Mouse (Mus musculus): ENCODE measurements around the gene Dcun1d1. TPM values are rescaled to one million over a fixed set of nuclear protein-coding genes. Genes with fewer than 3 reads are reported as not detected.
A peak's percentile ranks its signal among the peaks of the same experiment; 100 is the strongest.

Dcun1d1 gene
- polyA plus RNA-seq (2015; fragmentation: Nextera tagmentation; extraction: Ambion mirVana), result 115 and 118 TPM in 2 replicates

GRCm38 (mm10) chr3:35937345-35937744, at the start of gene Dcun1d1:
Gene Dcun1d1, minus strand, starts transcription at chr3:35937445.
- Histone ChIP-seq H3K4me2 (replicated peaks) (no peak within 1 kb of the TSS), H3K36me3 (no peaks in the 10 kb centered on the region), H3K4me1 (peaks cover 10% of the 10 kb centered on the region), H3K4me3 (no peak within 1 kb of the TSS), H3K27ac (replicated peaks) (no peak within 1 kb of the TSS), H3K9me3 (no peaks in the 10 kb centered on the region), H3K27me3 (no peaks in the 10 kb centered on the region), H3K9ac (replicated peaks) (no peak within 1 kb of the TSS)
- ATAC-seq (replicated peaks), result no peak
- WGBS, result 94% methylated on average over 6 of the region's 6 CpGs

GRCm38 (mm10) chr3:35986266-35986665, 49.0 kb upstream of the Dcun1d1 start:
- Histone ChIP-seq H3K4me3 (no peak overlapping the region), H3K27me3 (no peaks in the 10 kb centered on the region), H3K27ac (replicated peaks) (no peak overlapping the region), H3K4me2 (replicated peaks) (no peak overlapping the region), H3K36me3 (peaks cover 59% of the 10 kb centered on the region), H3K9me3 (no peaks in the 10 kb centered on the region), H3K9ac (replicated peaks) (no peak overlapping the region), H3K4me1 (no peaks in the 10 kb centered on the region)
- ATAC-seq (replicated peaks), result no peak
- WGBS, result 93% methylated on average over 6 of the region's 6 CpGs

GRCm38 (mm10) chr3:35973551-35973950, 36.3 kb upstream of the Dcun1d1 start:
- Histone ChIP-seq H3K4me2 (replicated peaks) (no peak overlapping the region), H3K4me3 (no peak overlapping the region), H3K9me3 (no peaks in the 10 kb centered on the region), H3K4me1 (no peaks in the 10 kb centered on the region), H3K27ac (replicated peaks) (no peak overlapping the region), H3K36me3 (peaks cover 47% of the 10 kb centered on the region), H3K9ac (replicated peaks) (no peak overlapping the region), H3K27me3 (no peaks in the 10 kb centered on the region)
- ATAC-seq (replicated peaks), result peak; percentile 60; the same call in 1 of the 2 replicates
- WGBS, result 65% methylated on average over 7 of the region's 7 CpGs

- Histone ChIP-seq H3K27me3 (no peaks in the 10 kb centered on the region), H3K9ac (replicated peaks) (no peak overlapping the region), H3K4me3 (no peak overlapping the region), H3K9me3 (no peaks in the 10 kb centered on the region), H3K4me2 (replicated peaks) (no peak overlapping the region), H3K36me3 (peaks cover 43% of the 10 kb centered on the region), H3K4me1 (no peaks in the 10 kb centered on the region), H3K27ac (replicated peaks) (no peak overlapping the region)
- WGBS, result 82% methylated on average over 4 of the region's 4 CpGs
- ATAC-seq (replicated peaks), result peak; percentile 58; the same call in 1 of the 2 replicates
Measured at GRCm38 (mm10) chr3:35972985-35973384, 35.7 kb upstream of the Dcun1d1 start.

GRCm38 (mm10) chr3:35971149-35971548, 33.9 kb upstream of the Dcun1d1 start:
- Histone ChIP-seq H3K36me3 (peaks cover 36% of the 10 kb centered on the region), H3K4me2 (replicated peaks) (no peak overlapping the region), H3K9ac (replicated peaks) (no peak overlapping the region), H3K4me3 (no peak overlapping the region), H3K27me3 (no peaks in the 10 kb centered on the region), H3K4me1 (no peaks in the 10 kb centered on the region), H3K9me3 (no peaks in the 10 kb centered on the region), H3K27ac (replicated peaks) (no peak overlapping the region)
- no peak for ATAC-seq (replicated peaks)
- WGBS, result 91% methylated on average over 12 of the region's 12 CpGs

- Histone ChIP-seq H3K9ac (replicated peaks) (no peak overlapping the region), H3K4me3 (no peak overlapping the region), H3K36me3 (peaks cover 29% of the 10 kb centered on the region), H3K27ac (replicated peaks) (no peak overlapping the region), H3K4me2 (replicated peaks) (no peak overlapping the region), H3K27me3 (no peaks in the 10 kb centered on the region), H3K9me3 (no peaks in the 10 kb centered on the region), H3K4me1 (no peaks in the 10 kb centered on the region)
- ATAC-seq (replicated peaks), result no peak
- WGBS, result 88% methylated on average over 4 of the region's 4 CpGs
Measured at GRCm38 (mm10) chr3:35970441-35970840, 33.2 kb upstream of the Dcun1d1 start.

GRCm38 (mm10) chr3:35967366-35967921, 30.2 kb upstream of the Dcun1d1 start:
- Histone ChIP-seq H3K27ac (replicated peaks) (no peak overlapping the region), H3K36me3 (peaks cover 30% of the 10 kb centered on the region), H3K4me3 (no peak overlapping the region), H3K4me2 (replicated peaks) (no peak overlapping the region), H3K27me3 (no peaks in the 10 kb centered on the region), H3K4me1 (no peaks in the 10 kb centered on the region), H3K9ac (replicated peaks) (no peak overlapping the region), H3K9me3 (no peaks in the 10 kb centered on the region)
- WGBS, result 96% methylated on average over 8 of the region's 8 CpGs
- no peak for ATAC-seq (replicated peaks)

GRCm38 (mm10) chr3:35966493-35966892, 29.2 kb upstream of the Dcun1d1 start:
- H3K27ac ChIP-seq (replicated peaks), result no peak overlapping the region
- no peak overlapping the region for H3K4me3 ChIP-seq
- ATAC-seq (replicated peaks), result no peak
- H3K9me3 ChIP-seq, result no peaks in the 10 kb centered on the region
- no peaks in the 10 kb centered on the region for H3K4me1 ChIP-seq
- H3K27me3 ChIP-seq, result no peaks in the 10 kb centered on the region
- 87% methylated on average over 2 of the region's 2 CpGs for WGBS
- H3K36me3 ChIP-seq, result peaks cover 27% of the 10 kb centered on the region
- no peak overlapping the region for H3K9ac ChIP-seq (replicated peaks)
- no peak overlapping the region for H3K4me2 ChIP-seq (replicated peaks)

GRCm38 (mm10) chr3:35964928-35965327, 27.7 kb upstream of the Dcun1d1 start:
- H3K27me3 ChIP-seq, result no peaks in the 10 kb centered on the region
- no peaks in the 10 kb centered on the region for H3K4me1 ChIP-seq
- H3K4me2 ChIP-seq (replicated peaks), result no peak overlapping the region
- no peak overlapping the region for H3K4me3 ChIP-seq
- WGBS, result 91% methylated on average over 4 of the region's 4 CpGs
- peaks cover 28% of the 10 kb centered on the region for H3K36me3 ChIP-seq
- no peak overlapping the region for H3K27ac ChIP-seq (replicated peaks)
- no peaks in the 10 kb centered on the region for H3K9me3 ChIP-seq
- no peak overlapping the region for H3K9ac ChIP-seq (replicated peaks)
- ATAC-seq (replicated peaks), result no peak

GRCm38 (mm10) chr3:35963921-35964320, 26.7 kb upstream of the Dcun1d1 start:
- 88% methylated on average over 5 of the region's 5 CpGs for WGBS

GRCm38 (mm10) chr3:35963401-35963800, 26.2 kb upstream of the Dcun1d1 start:
- WGBS, result 92% methylated on average over 4 of the region's 4 CpGs
- no peaks in the 10 kb centered on the region for H3K27me3 ChIP-seq

More at GRCm38 (mm10) chr3:35963921-35964320, 26.7 kb upstream of the Dcun1d1 start:
- ATAC-seq (replicated peaks), result no peak
- H3K4me3 ChIP-seq, result no peak overlapping the region
- no peaks in the 10 kb centered on the region for H3K4me1 ChIP-seq
- H3K27ac ChIP-seq (replicated peaks), result no peak overlapping the region
- H3K36me3 ChIP-seq, result peaks cover 33% of the 10 kb centered on the region
- H3K4me2 ChIP-seq (replicated peaks), result no peak overlapping the region
- no peaks in the 10 kb centered on the region for H3K9me3 ChIP-seq
- H3K27me3 ChIP-seq, result no peaks in the 10 kb centered on the region
- no peak overlapping the region for H3K9ac ChIP-seq (replicated peaks)

GRCm38 (mm10) chr3:35962967-35963366, 25.7 kb upstream of the Dcun1d1 start:
- H3K4me2 ChIP-seq (replicated peaks), result no peak overlapping the region
- WGBS, result 96% methylated on average over 5 of the region's 5 CpGs
- ATAC-seq (replicated peaks), result no peak
- H3K4me1 ChIP-seq, result no peaks in the 10 kb centered on the region
- H3K9me3 ChIP-seq, result no peaks in the 10 kb centered on the region
- H3K36me3 ChIP-seq, result peaks cover 34% of the 10 kb centered on the region
- H3K27ac ChIP-seq (replicated peaks), result no peak overlapping the region
- H3K9ac ChIP-seq (replicated peaks), result no peak overlapping the region
- H3K4me3 ChIP-seq, result no peak overlapping the region
- no peaks in the 10 kb centered on the region for H3K27me3 ChIP-seq

More at GRCm38 (mm10) chr3:35963401-35963800, 26.2 kb upstream of the Dcun1d1 start:
- no peaks in the 10 kb centered on the region for H3K9me3 ChIP-seq
- no peak overlapping the region for H3K4me2 ChIP-seq (replicated peaks)
- no peak overlapping the region for H3K4me3 ChIP-seq
- peaks cover 34% of the 10 kb centered on the region for H3K36me3 ChIP-seq
- no peaks in the 10 kb centered on the region for H3K4me1 ChIP-seq
- no peak overlapping the region for H3K27ac ChIP-seq (replicated peaks)
- ATAC-seq (replicated peaks), result no peak
- no peak overlapping the region for H3K9ac ChIP-seq (replicated peaks)

GRCm38 (mm10) chr3:35957230-35957629, 20.0 kb upstream of the Dcun1d1 start:
- H3K27me3 ChIP-seq, result no peaks in the 10 kb centered on the region
- no peak overlapping the region for H3K4me2 ChIP-seq (replicated peaks)
- WGBS, result 97% methylated on average over 3 of the region's 3 CpGs
- no peak overlapping the region for H3K4me3 ChIP-seq
- no peaks in the 10 kb centered on the region for H3K4me1 ChIP-seq
- peaks cover 16% of the 10 kb centered on the region; the same call in 1 of the 2 replicates for H3K36me3 ChIP-seq
- no peak overlapping the region for H3K9ac ChIP-seq (replicated peaks)
- H3K27ac ChIP-seq (replicated peaks), result no peak overlapping the region
- ATAC-seq (replicated peaks), result no peak; the same call in 1 of the 2 replicates
- no peaks in the 10 kb centered on the region for H3K9me3 ChIP-seq
